Mouse (Mus musculus) gastrocnemius, postnatal 4 days (tissue): ENCODE measurements around the gene Ccdc102a. TPM values are rescaled to one million over a fixed set of nuclear protein-coding genes. Genes with fewer than 3 reads are reported as not detected.

Source experiments
- DNase-seq, 2 experiments: peaks; one replicate each; pipeline ENCODE4 v3.0.0; 2021 to 2022; ENCODE audit warnings: low spot score in 2 of 2, mixed read lengths in 2 of 2
- long read RNA-seq, 2 experiments: library from polyadenylated mRNA; stranded (forward); transcript quantifications; one replicate each; pipeline ENCODE4 v2.0.0; 2021
- total RNA-seq, 2 experiments: library from RNA; stranded (reverse); gene quantifications; 2 replicates each; pipeline ENCODE4 v1.2.3; 2021

Ccdc102a gene
- total RNA-seq, result 10 to 100 TPM; 23.9 to 24.5 TPM
- long read RNA-seq, experiment 1, transcript Ccdc102a-201 (9 exons, 2,304 nt), result major isoform, 33 of 42 reads
- long read RNA-seq, experiment 1, partial matches to known transcripts, result 3 of 42 reads
- long read RNA-seq, experiment 1, other reads (novel, unspliced or antisense), result 6 of 42 reads
- long read RNA-seq, experiment 2, transcript Ccdc102a-201 (9 exons, 2,304 nt), result major isoform, 28 of 35 reads
- long read RNA-seq, experiment 2, partial matches to known transcripts, result 2 of 35 reads
- long read RNA-seq, experiment 2, other reads (novel, unspliced or antisense), result 5 of 35 reads

GRCm38 (mm10) chr8:94917851-94918495 is at the start of gene Ccdc102a:
Ccdc102a (minus strand) TSS chr8:94918098.
- peak; percentile 77 to 81 for DNase-seq

- no peak for DNase-seq
Measured at GRCm38 (mm10) chr8:94967554-94967953, 49.7 kb upstream of the Ccdc102a start.

- DNase-seq, result no peak
Measured at GRCm38 (mm10) chr8:94967071-94967470, 49.2 kb upstream of the Ccdc102a start.

GRCm38 (mm10) chr8:94966578-94966977 is 48.7 kb upstream of the Ccdc102a start:
- no peak for DNase-seq

- no peak for DNase-seq
Measured at GRCm38 (mm10) chr8:94964828-94965227, 46.9 kb upstream of the Ccdc102a start.

GRCm38 (mm10) chr8:94962201-94962600 is 44.3 kb upstream of the Ccdc102a start:
- no peak for DNase-seq

- no peak for DNase-seq
Measured at GRCm38 (mm10) chr8:94956078-94956574, 38.2 kb upstream of the Ccdc102a start.

GRCm38 (mm10) chr8:94954921-94955758 is 37.2 kb upstream of the Ccdc102a start:
- peak in 1 of 2 experiments; percentile 40 for DNase-seq

GRCm38 (mm10) chr8:94954368-94954737 is 36.5 kb upstream of the Ccdc102a start:
- no peak for DNase-seq

- no peak for DNase-seq
Measured at GRCm38 (mm10) chr8:94953624-94954367, 35.9 kb upstream of the Ccdc102a start.

GRCm38 (mm10) chr8:94952086-94952485 is 34.2 kb upstream of the Ccdc102a start:
- DNase-seq, result no peak

- no peak for DNase-seq
Measured at GRCm38 (mm10) chr8:94950458-94950857, 32.6 kb upstream of the Ccdc102a start.

GRCm38 (mm10) chr8:94950046-94950445 is 32.1 kb upstream of the Ccdc102a start:
- DNase-seq, result peak; percentile 36 to 66

- DNase-seq, result no peak
Measured at GRCm38 (mm10) chr8:94949010-94949409, 31.1 kb upstream of the Ccdc102a start.

GRCm38 (mm10) chr8:94948421-94948820 is 30.5 kb upstream of the Ccdc102a start:
- DNase-seq, result no peak

- no peak for DNase-seq
Measured at GRCm38 (mm10) chr8:94945185-94945584, 27.3 kb upstream of the Ccdc102a start.

GRCm38 (mm10) chr8:94942566-94942965 is 24.7 kb upstream of the Ccdc102a start:
- peak in 1 of 2 experiments; percentile 36 for DNase-seq

- DNase-seq, result no peak
Measured at GRCm38 (mm10) chr8:94935172-94935571, 17.3 kb upstream of the Ccdc102a start.

GRCm38 (mm10) chr8:94933918-94934317 is 16.0 kb upstream of the Ccdc102a start:
- DNase-seq, result no peak

- no peak for DNase-seq
Measured at GRCm38 (mm10) chr8:94928227-94928626, 10.3 kb upstream of the Ccdc102a start.

- no peak for DNase-seq
Measured at GRCm38 (mm10) chr8:94923405-94923804, 5.5 kb upstream of the Ccdc102a start, which contains the start of gene Adgrg5. Adgrg5 (plus strand) TSS chr8:94923694.
